Mouse (Mus musculus) cerebellum, adult 2 months (tissue): ENCODE data around the gene F830045P16Rik.

ENCODE experiments used
- CTCF ChIP-seq: fragments of 200-500 bp; IDR thresholded peaks from 2 replicates; pipeline ENCODE4 v1.5.1; 2011; ENCODE audit warnings: low read depth, mild to moderate bottlenecking, control low read depth, low read length, moderate library complexity, borderline replicate concordance; ENCODE audit not compliant: insufficient read depth
- POLR2A ChIP-seq: fragments of 200-500 bp; IDR thresholded peaks from 2 replicates; pipeline ENCODE4 v1.6.1; 2011; ENCODE audit warnings: low read length, control low read depth, borderline replicate concordance; ENCODE audit not compliant: insufficient read depth

- TF ChIP-seq CTCF (no peak), POLR2A (no peak)
Measured at GRCm38 (mm10) chr2:129534886-129535591, 1.4 kb downstream of the F830045P16Rik start.
